Comparison of ENCODE assay signal across 8 mouse cellular contexts in genomic region chr2:71544391-71545285, GRCm38 (mm10). TPM values are rescaled to one million over a fixed set of nuclear protein-coding genes. Genes with fewer than 3 reads are reported as not detected.
DNase-seq lines count a peak whose midpoint lies in the region; ATAC-seq and TF ChIP-seq lines count a peak whose summit lies in the region.

No protein-coding gene starts in this region.

- no peak for TF ChIP-seq POLR2A in olfactory bulb, adult 2 months (IDR thresholded peaks at IDR 0.05; ENCODE audit: insufficient read depth, low read depth, low read length)

- H3K4me3 ChIP-seq in lung, embryonic 15.5 days: peak overlapping the region; percentile 5; the same call in 1 of the 2 replicates
- peak overlapping the region; percentile 53 for H3K4me3 ChIP-seq in embryonic facial prominence, embryonic 15.5 days (replicated peaks)
- peak overlapping the region; percentile 96 for H3K4me3 ChIP-seq in olfactory bulb, adult 2 months (ENCODE audit: insufficient read depth, low read depth, low read length)

- H3K9ac ChIP-seq in lung, embryonic 15.5 days: no peak overlapping the region
- H3K9ac ChIP-seq in embryonic facial prominence, embryonic 15.5 days: peak overlapping the region; percentile 12; the same call in 1 of the 2 replicates

- H3K27ac ChIP-seq in lung, embryonic 15.5 days: no peak overlapping the region
- peak overlapping the region; percentile 7; the same call in 1 of the 2 replicates for H3K27ac ChIP-seq in embryonic facial prominence, embryonic 15.5 days (replicated peaks)
- H3K27ac ChIP-seq in olfactory bulb, adult 2 months (ENCODE audit: insufficient read depth, low read depth, low read length): peak overlapping the region; percentile 98

- peak overlapping the region; percentile 5; the same call in 1 of the 2 replicates for H3K4me2 ChIP-seq in lung, embryonic 15.5 days
- peak overlapping the region; percentile 96 for H3K4me2 ChIP-seq in embryonic facial prominence, embryonic 15.5 days (replicated peaks)

- H3K9me3 ChIP-seq in lung, embryonic 15.5 days: no peaks in the 10 kb centered on the region
- H3K9me3 ChIP-seq in embryonic facial prominence, embryonic 15.5 days (replicated peaks): no peaks in the 10 kb centered on the region

- TF ChIP-seq CTCF in olfactory bulb, adult 2 months (IDR thresholded peaks at IDR 0.05; ENCODE audit: insufficient read depth, low read depth, low read length): no peak

- no peaks in the 10 kb centered on the region for H3K36me3 ChIP-seq in lung, embryonic 15.5 days
- no peaks in the 10 kb centered on the region for H3K36me3 ChIP-seq in embryonic facial prominence, embryonic 15.5 days

- H3K27me3 ChIP-seq in lung, embryonic 15.5 days: peaks cover 96% of the 10 kb centered on the region
- peaks cover 84% of the 10 kb centered on the region for H3K27me3 ChIP-seq in embryonic facial prominence, embryonic 15.5 days

- DNase-seq in lung, postnatal 14 days: no peak
- peak; percentile 51 for DNase-seq in kidney, postnatal 10 days
- DNase-seq in adrenal gland, postnatal 10 days: no peak
- no peak for DNase-seq in spleen, postnatal 36 days (ENCODE audit: low spot score in 2 of 2)

- whole genome bisulfite sequencing in lung, embryonic 15.5 days: 2% methylated on average over 61 of the region's 61 CpGs
- WGBS in embryonic facial prominence, embryonic 15.5 days: 4% methylated on average over 61 of the region's 61 CpGs
- 3% methylated on average over 61 of the region's 61 CpGs for WGBS in olfactory bulb, adult 2 months

- peaks cover 48% of the 10 kb centered on the region for H3K4me1 ChIP-seq in lung, embryonic 15.5 days
- peaks cover 55% of the 10 kb centered on the region for H3K4me1 ChIP-seq in embryonic facial prominence, embryonic 15.5 days
- peaks cover 19% of the 10 kb centered on the region for H3K4me1 ChIP-seq in olfactory bulb, adult 2 months (ENCODE audit: control insufficient read depth, insufficient read depth, low read length)

- no peak for ATAC-seq in lung, embryonic 15.5 days (ENCODE audit: borderline replicate concordance, extremely low read depth, low FRiP score, low TSS enrichment)
- ATAC-seq in embryonic facial prominence, embryonic 15.5 days (ENCODE audit: insufficient number of reproducible peaks, low FRiP score, low TSS enrichment, low read depth): no peak
- ATAC-seq in erythroblast, adult 5-6 weeks (replicated peaks; ENCODE audit: low FRiP score, poor library complexity, severe bottlenecking): no peak

RNA-seq across cellular contexts. Expression of gene Dlx2, which starts 1.9 kb away (rescaled TPM):
- 0.15 and 0.16 TPM in 2 replicates for polyA plus RNA-seq in lung, embryonic 15.5 days (2015; fragmentation: Nextera tagmentation; extraction: Ambion mirVana)
- 6.2 and 8.5 TPM in 2 replicates for polyA plus RNA-seq in embryonic facial prominence, embryonic 15.5 days (2015; fragmentation: Nextera tagmentation; extraction: Ambion mirVana)
- polyA plus RNA-seq in olfactory bulb, adult 2 months (2012; ENCODE audit: insufficient read depth, insufficient read length, low replicate concordance, missing spikeins): not detected in 2 replicates
- total RNA-seq in adrenal gland, postnatal 10 days (2021): under 1 TPM; 0.09 to 0.24 TPM
- total RNA-seq in erythroblast, adult 5-6 weeks (2015; ENCODE audit: low replicate concordance): not detected in 2 replicates
- not detected in 2 replicates for total RNA-seq in erythroblast, adult 5-6 weeks (2017; ENCODE audit: low replicate concordance)

RNA-seq across cellular contexts. Expression of gene Dlx1, which starts 16.7 kb away (rescaled TPM):
- polyA plus RNA-seq in lung, embryonic 15.5 days (2015; fragmentation: Nextera tagmentation; extraction: Ambion mirVana): 0.30 and 0.46 TPM in 2 replicates
- polyA plus RNA-seq in embryonic facial prominence, embryonic 15.5 days (2015; fragmentation: Nextera tagmentation; extraction: Ambion mirVana): 9.7 and 12.5 TPM in 2 replicates
- 355 TPM in 1 of 2 replicates, not detected in the other for polyA plus RNA-seq in olfactory bulb, adult 2 months (2012; ENCODE audit: insufficient read depth, insufficient read length, low replicate concordance, missing spikeins)
- under 1 TPM; 0.24 to 0.45 TPM for total RNA-seq in adrenal gland, postnatal 10 days (2021)
- not detected in 2 replicates for total RNA-seq in erythroblast, adult 5-6 weeks (2015; ENCODE audit: low replicate concordance)
- total RNA-seq in erythroblast, adult 5-6 weeks (2017; ENCODE audit: low replicate concordance): not detected in 2 replicates

Comparison
In these comparisons a context has a peak if more than half of its experiments do, and no peak if none do; other contexts are left out.
1. H3K4me3 ChIP-seq: peak in every context shown above with its lines; median percentile 96 in olfactory bulb, adult 2 months; 53 in embryonic facial prominence, embryonic 15.5 days; 5 in lung, embryonic 15.5 days.
2. RNA of gene Dlx1, which starts 16.7 kb away (polyA plus RNA-seq): 355 TPM in olfactory bulb, adult 2 months; 9.7 to 12.5 TPM in embryonic facial prominence, embryonic 15.5 days and 0.30 to 0.46 TPM in lung, embryonic 15.5 days; every median in the first group is over 10 times any median in the second.